Mouse (Mus musculus) ovary, adult 18-20 months (tissue): ENCODE measurements around the gene Laptm4a.

ENCODE experiments used
- DNase-seq: peaks from one replicate; pipeline ENCODE4 v3.0.0; 2022; ENCODE audit warnings: low spot score, mixed read lengths

The Laptm4a gene

DNA sequence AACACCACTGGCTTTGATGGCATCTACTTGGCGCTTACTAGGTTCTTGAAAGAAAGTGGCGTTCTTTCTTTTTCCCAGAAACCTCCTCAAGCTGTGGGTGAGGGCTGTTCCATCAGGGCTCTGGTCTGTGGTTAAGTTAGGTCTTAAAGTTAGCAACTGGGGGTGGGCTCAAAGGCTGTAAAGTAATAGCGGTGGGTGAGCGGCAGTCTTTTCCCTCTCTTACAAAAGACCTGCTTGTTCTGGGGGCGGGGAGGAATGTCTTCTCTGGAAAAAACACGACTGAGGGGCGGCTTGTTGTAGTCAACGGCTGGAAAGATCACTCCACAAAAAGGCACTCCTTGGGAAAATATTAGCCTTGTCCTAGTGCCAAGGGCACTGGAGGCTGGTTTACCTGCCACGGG lies 32.7 kb downstream of the Laptm4a start:
- DNase-seq = no peak

DNA sequence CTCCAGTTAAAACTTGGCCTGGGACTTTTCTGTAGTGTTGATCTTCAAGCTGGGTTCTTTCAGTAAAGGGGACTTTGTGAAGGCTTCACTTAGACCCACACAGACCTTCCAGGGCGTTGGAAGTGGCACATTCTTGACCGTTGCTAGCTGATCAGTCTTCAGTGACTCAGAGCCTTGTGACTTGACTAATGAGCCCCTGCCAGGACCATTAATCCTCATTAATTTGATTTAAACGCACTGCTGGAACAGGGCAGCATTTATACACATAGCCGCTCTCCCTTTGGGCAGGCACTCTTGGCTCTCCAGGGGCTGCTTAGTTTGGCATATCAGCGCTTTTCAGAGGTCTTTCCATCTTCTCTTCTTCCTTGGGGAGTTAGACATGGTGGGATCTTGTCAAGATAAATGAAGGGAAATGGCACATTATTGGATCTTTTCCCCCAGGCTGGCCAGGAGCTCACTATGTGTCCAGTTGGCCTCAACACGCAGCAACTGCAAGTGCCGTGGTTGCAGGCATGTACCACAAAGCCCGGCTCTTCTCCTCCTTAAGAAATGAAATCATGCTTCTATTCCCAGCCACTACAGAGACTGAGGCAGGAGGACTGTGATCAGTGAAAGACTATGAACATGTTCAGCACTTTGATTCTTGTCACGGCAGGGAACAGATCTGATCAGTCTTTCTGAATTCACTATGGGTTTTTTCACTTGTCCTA lies 40.3 kb downstream of the Laptm4a start:
- no peak for DNase-seq

DNA sequence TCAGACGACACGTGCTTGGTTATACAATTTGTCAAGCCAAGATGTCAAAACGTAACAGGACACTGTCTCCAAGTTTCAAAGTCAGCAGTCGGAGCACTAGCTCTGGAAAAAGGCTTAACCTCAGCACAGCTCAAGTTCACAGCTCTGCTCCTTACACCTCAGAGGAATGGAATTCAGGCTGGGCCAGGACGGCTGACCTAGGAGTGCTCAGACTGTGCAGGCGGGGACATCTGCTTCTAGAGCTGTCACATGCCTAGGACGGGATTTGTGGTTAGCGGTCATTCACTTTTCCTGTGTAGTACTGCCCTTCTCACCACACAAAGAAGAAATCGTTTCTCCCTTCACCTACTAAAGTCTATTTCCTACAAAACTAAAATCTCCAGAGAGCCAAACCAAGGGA lies 48.4 kb downstream of the Laptm4a start:
- DNase-seq = no peak

DNA sequence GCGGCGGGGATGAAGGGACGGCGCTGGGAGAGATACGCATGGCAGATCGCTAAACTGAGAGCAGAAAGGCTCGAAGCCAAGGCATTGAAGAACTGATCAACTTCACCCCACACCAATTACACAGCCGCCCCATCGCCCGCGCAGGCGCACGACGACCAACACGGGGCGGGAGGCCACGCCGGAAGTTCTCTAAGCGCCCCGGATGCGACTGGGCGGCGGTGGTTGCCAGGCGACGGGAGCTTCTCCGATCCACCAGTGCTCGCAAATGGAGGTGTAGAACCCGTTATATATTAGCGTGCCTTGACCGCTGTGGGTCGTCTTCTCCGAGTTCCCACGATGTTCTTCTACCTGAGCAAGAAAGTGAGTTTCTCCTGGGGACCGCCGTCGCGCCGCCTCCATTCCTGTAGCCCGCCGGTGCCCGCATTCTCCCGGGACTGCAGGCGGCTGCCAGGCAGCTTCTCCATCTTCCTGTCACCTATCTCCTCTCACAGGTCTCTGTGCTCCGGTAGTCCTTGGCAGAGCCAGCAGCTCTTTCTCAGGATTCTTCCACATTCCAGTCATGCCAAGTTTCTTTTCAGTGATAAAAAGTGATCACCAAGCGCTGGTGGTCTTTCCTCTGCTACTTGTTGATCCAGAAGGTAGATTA lies 52.5 kb downstream of the Laptm4a start, which contains the start of gene Wdr35:
Gene Wdr35 (plus strand): TSS at position 73 of the 646 bp plus-strand sequence.
- DNase-seq = peak; percentile 84

DNA sequence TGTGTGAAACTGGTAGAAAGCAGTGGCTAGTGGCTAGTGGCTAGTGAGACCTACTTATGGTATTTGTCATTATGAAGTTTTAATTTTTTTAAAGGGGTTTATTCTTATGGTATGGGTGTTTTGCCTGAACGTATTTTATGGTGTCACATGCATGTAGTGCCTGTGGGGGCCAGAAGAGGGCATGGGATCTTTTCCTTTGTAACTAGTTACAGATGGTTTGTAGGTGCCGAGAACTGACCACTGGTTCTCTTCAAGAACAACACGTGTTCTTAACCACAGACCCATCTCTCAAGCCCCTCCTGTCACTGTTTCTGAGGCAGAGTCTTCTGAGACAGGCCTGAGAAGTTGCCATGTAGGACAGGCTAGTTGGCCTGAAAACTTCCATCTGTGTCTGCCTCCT lies 53.6 kb downstream of the Laptm4a start:
- DNase-seq = no peak
